Mouse (Mus musculus): ENCODE results near the gene Gm2004. TPM values are rescaled to one million over a fixed set of nuclear protein-coding genes. Genes with fewer than 3 reads are reported as not detected.
"Not testable (repeated sequence)": the region's sequence is repeated elsewhere in the genome, so short reads cannot be mapped to it uniquely, and the experiment has no call there.

Gm2004 gene
- polyA plus RNA-seq (2016; fragmentation: Nextera tagmentation; extraction: Ambion mirVana) = 1.5 and 1.9 TPM in 2 replicates

DNA sequence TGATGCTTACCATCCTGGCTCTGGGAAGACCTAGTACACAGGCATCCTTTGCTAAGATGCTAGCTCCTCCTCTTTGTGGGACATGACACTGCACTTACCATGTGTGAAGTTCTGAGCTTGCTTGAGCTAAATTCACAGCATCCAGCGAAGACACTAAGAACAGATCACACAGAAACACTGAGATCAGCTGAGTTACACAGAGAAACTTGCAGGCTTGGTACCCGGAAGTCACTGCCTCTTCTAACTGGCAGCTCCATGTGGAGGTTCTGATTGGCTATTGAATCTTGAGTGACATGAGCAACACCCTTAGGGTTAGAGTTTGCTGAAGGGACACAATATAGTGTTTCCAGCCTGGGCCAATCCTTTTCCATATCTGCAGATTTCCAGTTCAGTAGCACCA, at the start of gene Gm2004:
Gene Gm2004, minus strand, starts transcription at position 101 of the 400 bp plus-strand sequence.
- no CpG with 5 or more reads among the region's 2 CpGs for WGBS
- H3K36me3 ChIP-seq; H3K27me3 ChIP-seq (ENCODE audit: low read depth, poor library complexity, severe bottlenecking); H3K4me3 ChIP-seq; H3K27ac ChIP-seq (replicated peaks); H3K4me1 ChIP-seq; DNase-seq (ENCODE audit: low spot score); H3K9me3 ChIP-seq (replicated peaks): not testable (repeated sequence)

Other genes with a start within 250 kb of the Gm2004 start
- 4.7 and 5.0 TPM in 2 replicates for gene Zfp966, start 218.7 kb downstream of the Gm2004 start, polyA plus RNA-seq (2016; fragmentation: Nextera tagmentation; extraction: Ambion mirVana)
- 29.8 and 34.9 TPM in 2 replicates for gene Gm2026, start 184.5 kb downstream of the Gm2004 start, polyA plus RNA-seq (2016; fragmentation: Nextera tagmentation; extraction: Ambion mirVana)
- 12.1 and 14.0 TPM in 2 replicates for gene 2210418O10Rik, start 76.7 kb upstream of the Gm2004 start, polyA plus RNA-seq (2016; fragmentation: Nextera tagmentation; extraction: Ambion mirVana)
- gene Gm11009, start 169.7 kb upstream of the Gm2004 start, polyA plus RNA-seq (2016; fragmentation: Nextera tagmentation; extraction: Ambion mirVana) = not detected in 2 replicates